ENCODE assay signal across 17 mouse cellular contexts in genomic region chr6:121382071-121382470, GRCm38 (mm10). TPM values are rescaled to one million over a fixed set of nuclear protein-coding genes. Genes with fewer than 3 reads are reported as not detected.
"Had no signal": no experiment of that assay in that cellular context is flagged by ENCODE, and none has a peak within 500 bp of the region (broad histone marks: within the 10 kb centered on the region; RNA-seq: fewer than 3 reads in every experiment).

No protein-coding gene starts in this region.

- H3K4me3 ChIP-seq: kidney, embryonic 15.5 days; limb, embryonic 13.5 days; midbrain, embryonic 10.5 days; myocyte had no signal

- H3K27ac ChIP-seq: kidney, embryonic 15.5 days; limb, embryonic 13.5 days; liver, embryonic 14.5 days; midbrain, embryonic 10.5 days had no signal

- H3K36me3 ChIP-seq: kidney, embryonic 15.5 days; limb, embryonic 13.5 days; midbrain, embryonic 10.5 days had no signal

- H3K4me1 ChIP-seq: kidney, embryonic 15.5 days had no signal

- ATAC-seq: lung, postnatal 0 days had no signal

- H3K9me3 ChIP-seq: kidney, embryonic 15.5 days; limb, embryonic 13.5 days; midbrain, embryonic 10.5 days had no signal

- H3K4me2 ChIP-seq: kidney, embryonic 15.5 days; limb, embryonic 13.5 days had no signal

- H3K9ac ChIP-seq: kidney, embryonic 15.5 days; limb, embryonic 13.5 days; liver, embryonic 14.5 days had no signal

- DNase-seq: kidney, postnatal 14 days; left cerebral cortex, postnatal 4 days; lung, adult 2 months; lung, postnatal 4 days; midbrain, embryonic 14.5 days; right cerebral cortex, adult 18-20 months; spleen, adult 18-20 months; thymus, adult 18-20 months; thymus, postnatal 14 days had no signal

RNA-seq across cellular contexts. Expression of gene Slc6a12, which starts 39.2 kb away (rescaled TPM):
- polyA plus RNA-seq: limb, embryonic 13.5 days; lung, postnatal 0 days; midbrain, embryonic 10.5 days; myocyte; neural tube, embryonic 14.5 days; stomach, embryonic 14.5 days had no signal
